Mouse (Mus musculus): ENCODE measurements around the gene Dmgdh. TPM values are rescaled to one million over a fixed set of nuclear protein-coding genes. Genes with fewer than 3 reads are reported as not detected.

Dmgdh gene
- polyA plus RNA-seq (2014; fragmentation: Nextera tagmentation; extraction: Ambion mirVana), result 0.24 and 0.46 TPM in 2 replicates

DNA sequence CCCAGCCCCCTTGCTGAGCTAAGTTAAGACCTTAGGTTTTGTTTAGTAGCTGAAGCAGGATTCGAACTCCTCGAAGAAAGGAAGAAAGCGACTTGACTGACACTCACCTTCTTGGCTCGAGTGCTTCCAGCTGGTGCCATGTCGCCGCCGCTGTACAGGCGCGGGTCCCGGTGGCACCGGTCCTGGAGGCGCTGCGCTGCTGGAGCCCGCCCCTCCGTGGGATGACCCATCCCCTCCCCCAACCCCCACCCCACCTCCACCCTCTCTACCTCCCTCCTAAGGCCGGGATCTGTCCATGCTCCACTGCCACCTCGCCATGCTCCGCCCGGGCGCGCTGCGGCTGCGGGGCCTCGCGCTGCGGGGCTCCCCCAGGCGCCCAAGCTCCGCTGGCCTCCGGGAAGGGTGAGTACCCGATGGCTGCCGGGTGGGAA, at the start of gene Dmgdh, which contains the start of gene Bhmt2:
Gene Dmgdh (plus strand): TSS at position 303 of the 431 bp plus-strand sequence.
Gene Bhmt2 (minus strand): TSS at position 172 of the 431 bp plus-strand sequence.
- Histone ChIP-seq H3K27ac (ENCODE audit: low read depth, low read length) (no peak within 1 kb of the TSS), H3K27me3 (ENCODE audit: control insufficient read depth, insufficient read depth, low read length) (peaks cover 7% of the 10 kb centered on the region), H3K36me3 (ENCODE audit: control insufficient read depth, insufficient read depth, low read length) (no peaks in the 10 kb centered on the region), H3K4me1 (ENCODE audit: control insufficient read depth, insufficient read depth, low read length) (no peaks in the 10 kb centered on the region), H3K4me3 (ENCODE audit: low read depth, low read length) (peak within 1 kb of the TSS; percentile 30), H3K9ac (ENCODE audit: low read depth, low read length) (no peak within 1 kb of the TSS), H3K4me2 (peak within 1 kb of the TSS; percentile 55), H3K9me3 (replicated peaks; ENCODE audit: control insufficient read depth, low read length) (no peaks in the 10 kb centered on the region)
- no peak for ATAC-seq (replicated peaks; ENCODE audit: insufficient number of reproducible peaks, low FRiP score, low TSS enrichment)
- WGBS (ENCODE audit: insufficient replicate concordance), result 4% methylated on average over 31 of the region's 31 CpGs

GRCm38 (mm10) chr13:93628861-93629260, 45.4 kb upstream of the Dmgdh start:
- H3K4me2 ChIP-seq, result no peak overlapping the region
- H3K27me3 ChIP-seq (ENCODE audit: control insufficient read depth, insufficient read depth, low read length), result no peaks in the 10 kb centered on the region
- WGBS (ENCODE audit: insufficient replicate concordance), result 34% methylated on average over 6 of the region's 6 CpGs
- H3K4me1 ChIP-seq (ENCODE audit: control insufficient read depth, insufficient read depth, low read length), result no peaks in the 10 kb centered on the region
- ATAC-seq (replicated peaks; ENCODE audit: insufficient number of reproducible peaks, low FRiP score, low TSS enrichment), result no peak
- H3K36me3 ChIP-seq (ENCODE audit: control insufficient read depth, insufficient read depth, low read length), result no peaks in the 10 kb centered on the region
- no peak overlapping the region for H3K4me3 ChIP-seq (ENCODE audit: low read depth, low read length)
- H3K27ac ChIP-seq (ENCODE audit: low read depth, low read length), result no peak overlapping the region
- no peaks in the 10 kb centered on the region for H3K9me3 ChIP-seq (replicated peaks; ENCODE audit: control insufficient read depth, low read length)
- H3K9ac ChIP-seq (ENCODE audit: low read depth, low read length), result no peak overlapping the region

DNA sequence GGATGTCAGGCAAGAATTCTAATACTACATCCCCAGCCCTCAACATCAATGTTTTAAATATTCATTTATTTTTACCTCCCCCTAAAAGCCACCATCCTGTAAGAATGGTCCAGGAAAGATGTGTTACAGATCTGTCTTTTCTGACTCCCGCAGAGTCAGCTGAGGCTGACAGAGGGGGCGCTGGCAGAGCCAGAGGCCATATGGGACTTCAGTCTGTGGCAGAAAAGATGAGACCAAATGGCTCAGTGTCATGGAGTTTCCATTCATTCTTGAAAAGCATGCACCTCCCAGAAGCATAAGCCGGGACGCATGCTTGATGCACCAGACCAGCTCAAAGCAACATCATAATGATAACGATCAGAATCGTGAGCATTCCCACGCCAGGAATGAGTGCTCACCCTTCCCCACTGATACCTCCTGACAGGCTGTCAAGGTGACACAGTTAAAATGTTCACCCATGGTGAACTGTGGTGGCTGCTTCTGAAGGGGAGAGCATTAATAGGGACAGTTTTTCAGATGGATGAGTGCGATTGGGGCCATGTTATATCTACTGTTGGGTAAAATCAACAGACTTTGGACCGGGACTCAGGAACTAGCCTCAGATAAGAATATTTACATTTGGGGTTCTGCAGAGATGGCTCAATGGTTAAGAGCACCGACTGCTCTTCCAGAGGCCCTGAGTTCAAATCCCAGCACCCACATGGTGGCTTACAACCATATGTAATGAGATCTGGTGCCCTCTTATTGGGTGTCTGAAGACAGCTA, 43.1 kb upstream of the Dmgdh start:
- Histone ChIP-seq H3K27me3 (ENCODE audit: control insufficient read depth, insufficient read depth, low read length) (no peaks in the 10 kb centered on the region), H3K4me2 (no peak overlapping the region), H3K4me1 (ENCODE audit: control insufficient read depth, insufficient read depth, low read length) (no peaks in the 10 kb centered on the region), H3K9ac (ENCODE audit: low read depth, low read length) (no peak overlapping the region), H3K4me3 (ENCODE audit: low read depth, low read length) (no peak overlapping the region), H3K9me3 (replicated peaks; ENCODE audit: control insufficient read depth, low read length) (no peaks in the 10 kb centered on the region), H3K36me3 (ENCODE audit: control insufficient read depth, insufficient read depth, low read length) (no peaks in the 10 kb centered on the region), H3K27ac (ENCODE audit: low read depth, low read length) (no peak overlapping the region)
- no peak for ATAC-seq (replicated peaks; ENCODE audit: insufficient number of reproducible peaks, low FRiP score, low TSS enrichment)
- WGBS (ENCODE audit: insufficient replicate concordance), result 71% methylated on average over 10 of the region's 10 CpGs

GRCm38 (mm10) chr13:93632927-93633326, 41.3 kb upstream of the Dmgdh start:
- 80% methylated on average over 5 of the region's 5 CpGs for WGBS (ENCODE audit: insufficient replicate concordance)
- no peaks in the 10 kb centered on the region; the same call in 1 of the 2 replicates for H3K4me1 ChIP-seq (ENCODE audit: control insufficient read depth, insufficient read depth, low read length)
- H3K27me3 ChIP-seq (ENCODE audit: control insufficient read depth, insufficient read depth, low read length), result no peaks in the 10 kb centered on the region
- no peaks in the 10 kb centered on the region for H3K9me3 ChIP-seq (replicated peaks; ENCODE audit: control insufficient read depth, low read length)
- no peak overlapping the region for H3K4me3 ChIP-seq (ENCODE audit: low read depth, low read length)
- H3K9ac ChIP-seq (ENCODE audit: low read depth, low read length), result no peak overlapping the region
- no peak for ATAC-seq (replicated peaks; ENCODE audit: insufficient number of reproducible peaks, low FRiP score, low TSS enrichment)
- H3K27ac ChIP-seq (ENCODE audit: low read depth, low read length), result no peak overlapping the region
- H3K36me3 ChIP-seq (ENCODE audit: control insufficient read depth, insufficient read depth, low read length), result no peaks in the 10 kb centered on the region
- H3K4me2 ChIP-seq, result no peak overlapping the region

DNA sequence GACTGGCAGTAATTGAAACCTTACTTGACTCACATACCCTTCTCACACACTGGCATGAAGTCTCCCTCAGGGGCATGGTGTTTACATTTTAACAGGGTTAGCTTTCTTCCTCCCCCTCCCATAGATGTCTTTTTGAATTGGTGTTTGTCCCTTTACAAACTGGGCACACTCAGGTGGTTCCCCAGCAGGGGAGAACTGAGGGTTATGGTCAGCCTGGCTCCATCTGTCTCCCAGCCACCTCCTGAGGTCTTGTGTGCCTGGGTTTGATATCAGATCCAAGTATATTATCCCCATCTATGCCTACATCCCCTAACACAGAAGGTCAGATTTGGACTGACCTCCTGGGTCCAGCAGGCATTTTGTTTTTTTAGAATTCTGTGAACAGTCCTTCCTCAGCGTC, 37.7 kb upstream of the Dmgdh start:
- no peaks in the 10 kb centered on the region for H3K27me3 ChIP-seq (ENCODE audit: control insufficient read depth, insufficient read depth, low read length)
- no peak overlapping the region for H3K4me2 ChIP-seq
- H3K4me1 ChIP-seq (ENCODE audit: control insufficient read depth, insufficient read depth, low read length), result no peaks in the 10 kb centered on the region; the same call in 1 of the 2 replicates
- no peaks in the 10 kb centered on the region for H3K9me3 ChIP-seq (replicated peaks; ENCODE audit: control insufficient read depth, low read length)
- no peak for ATAC-seq (replicated peaks; ENCODE audit: insufficient number of reproducible peaks, low FRiP score, low TSS enrichment)
- H3K27ac ChIP-seq (ENCODE audit: low read depth, low read length), result no peak overlapping the region
- no peak overlapping the region for H3K4me3 ChIP-seq (ENCODE audit: low read depth, low read length)
- H3K9ac ChIP-seq (ENCODE audit: low read depth, low read length), result no peak overlapping the region
- 79% methylated on average over 1 of the region's 1 CpGs for WGBS (ENCODE audit: insufficient replicate concordance)
- H3K36me3 ChIP-seq (ENCODE audit: control insufficient read depth, insufficient read depth, low read length), result no peaks in the 10 kb centered on the region

DNA sequence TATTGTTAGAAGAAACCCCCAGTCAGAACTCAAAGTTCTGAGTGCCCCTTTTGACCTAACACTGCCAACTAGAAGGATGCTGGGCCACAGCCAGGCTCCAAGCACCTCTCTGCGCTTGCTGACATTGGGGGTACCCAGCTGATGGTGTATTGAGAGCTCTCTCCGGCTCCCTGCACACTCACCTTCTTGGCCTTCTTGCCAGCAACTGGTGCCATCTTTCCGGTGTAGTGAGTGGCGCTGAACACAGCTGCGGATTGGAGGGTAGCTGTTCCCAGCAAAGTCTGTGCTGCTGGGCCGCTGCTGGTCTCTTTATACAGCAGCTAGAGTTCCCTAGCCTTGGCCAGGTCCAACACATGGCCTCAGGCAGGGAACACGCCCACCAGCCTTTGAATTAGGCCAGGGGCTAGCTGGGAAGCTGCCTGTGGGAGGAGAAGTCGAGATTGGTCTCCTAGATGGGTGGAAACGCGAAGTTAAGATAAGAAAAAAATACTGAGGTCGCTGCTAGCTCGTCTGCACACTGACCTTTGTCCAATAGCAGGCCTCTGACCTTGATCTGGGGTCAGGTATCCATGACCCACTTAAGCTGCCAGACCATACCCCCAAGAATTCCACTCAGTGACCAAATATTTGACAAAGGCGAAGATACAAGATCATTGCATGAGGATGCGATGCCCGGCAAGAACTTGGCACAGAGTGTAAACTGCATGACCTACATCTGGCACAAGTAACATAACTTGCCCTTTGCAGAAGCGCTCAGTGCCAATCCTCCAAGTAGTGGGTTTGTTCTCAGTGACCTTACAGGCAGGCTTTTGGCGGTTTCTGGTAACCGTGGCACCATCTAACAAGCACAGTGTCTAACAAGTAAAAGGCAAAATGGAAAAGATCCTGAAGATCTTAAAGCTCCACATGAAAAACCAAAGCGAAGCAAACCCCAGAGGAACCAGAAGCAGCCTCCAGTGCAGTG, 36.7 kb upstream of the Dmgdh start, which contains the start of gene Bhmt:
Gene Bhmt (minus strand): TSS at position 680 of the 964 bp plus-strand sequence.
- WGBS (ENCODE audit: insufficient replicate concordance), result 59% methylated on average over 19 of the region's 19 CpGs
- no peak for ATAC-seq (replicated peaks; ENCODE audit: insufficient number of reproducible peaks, low FRiP score, low TSS enrichment)
- Histone ChIP-seq H3K4me2 (no peak within 1 kb of the TSS), H3K27ac (ENCODE audit: low read depth, low read length) (no peak within 1 kb of the TSS), H3K36me3 (ENCODE audit: control insufficient read depth, insufficient read depth, low read length) (no peaks in the 10 kb centered on the region), H3K9ac (ENCODE audit: low read depth, low read length) (no peak within 1 kb of the TSS), H3K27me3 (ENCODE audit: control insufficient read depth, insufficient read depth, low read length) (no peaks in the 10 kb centered on the region), H3K9me3 (replicated peaks; ENCODE audit: control insufficient read depth, low read length) (no peaks in the 10 kb centered on the region), H3K4me1 (ENCODE audit: control insufficient read depth, insufficient read depth, low read length) (no peaks in the 10 kb centered on the region; the same call in 1 of the 2 replicates), H3K4me3 (ENCODE audit: low read depth, low read length) (no peak within 1 kb of the TSS)

- Histone ChIP-seq H3K4me3 (ENCODE audit: low read depth, low read length) (no peak overlapping the region), H3K9me3 (replicated peaks; ENCODE audit: control insufficient read depth, low read length) (no peaks in the 10 kb centered on the region), H3K9ac (ENCODE audit: low read depth, low read length) (no peak overlapping the region), H3K27ac (ENCODE audit: low read depth, low read length) (no peak overlapping the region), H3K27me3 (ENCODE audit: control insufficient read depth, insufficient read depth, low read length) (no peaks in the 10 kb centered on the region), H3K36me3 (ENCODE audit: control insufficient read depth, insufficient read depth, low read length) (no peaks in the 10 kb centered on the region), H3K4me1 (ENCODE audit: control insufficient read depth, insufficient read depth, low read length) (no peaks in the 10 kb centered on the region; the same call in 1 of the 2 replicates), H3K4me2 (no peak overlapping the region)
- ATAC-seq (replicated peaks; ENCODE audit: insufficient number of reproducible peaks, low FRiP score, low TSS enrichment), result no peak
- WGBS (ENCODE audit: insufficient replicate concordance), result 59% methylated on average over 4 of the region's 4 CpGs
Observed at GRCm38 (mm10) chr13:93639636-93640035, 34.6 kb upstream of the Dmgdh start.

DNA sequence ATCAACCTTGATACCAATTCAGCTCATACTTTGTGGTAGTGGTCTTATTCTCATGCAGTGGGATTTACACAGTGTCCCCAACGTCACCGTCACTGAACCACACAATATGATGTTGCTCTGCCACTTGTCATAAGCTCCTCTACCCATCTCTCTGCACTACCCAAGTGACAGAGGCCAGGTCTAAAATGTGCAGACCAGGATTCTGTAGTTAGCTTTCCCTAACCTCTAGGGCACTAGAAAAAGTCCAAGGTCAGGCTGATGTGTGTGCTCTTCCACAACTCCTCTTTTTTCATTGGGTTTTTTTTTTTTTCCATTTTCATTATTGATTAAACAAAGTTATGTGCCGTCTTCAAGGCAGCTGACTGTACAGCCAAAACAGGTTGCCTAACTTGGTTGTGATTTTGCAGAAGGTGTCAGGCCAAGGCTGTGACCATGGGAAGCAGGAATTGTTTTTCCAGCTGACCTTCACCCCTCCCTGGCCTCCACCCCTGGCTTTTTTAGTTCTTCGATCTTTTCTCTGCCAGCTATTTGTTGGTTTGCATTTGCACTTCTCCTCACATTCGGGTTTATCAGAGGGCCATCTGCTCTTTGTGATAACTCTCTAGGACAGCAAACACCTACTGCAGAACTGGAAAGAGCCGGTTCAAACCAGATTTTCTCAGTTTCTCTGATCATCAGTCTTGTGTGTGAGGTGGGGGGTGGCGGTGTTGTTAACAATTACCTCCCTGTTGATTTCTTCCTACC, 25.7 kb upstream of the Dmgdh start:
- Histone ChIP-seq H3K4me1 (ENCODE audit: control insufficient read depth, insufficient read depth, low read length) (no peaks in the 10 kb centered on the region), H3K4me2 (no peak overlapping the region), H3K4me3 (ENCODE audit: low read depth, low read length) (no peak overlapping the region), H3K9ac (ENCODE audit: low read depth, low read length) (no peak overlapping the region), H3K9me3 (replicated peaks; ENCODE audit: control insufficient read depth, low read length) (no peaks in the 10 kb centered on the region), H3K27ac (ENCODE audit: low read depth, low read length) (no peak overlapping the region), H3K27me3 (ENCODE audit: control insufficient read depth, insufficient read depth, low read length) (no peaks in the 10 kb centered on the region), H3K36me3 (ENCODE audit: control insufficient read depth, insufficient read depth, low read length) (no peaks in the 10 kb centered on the region)
- WGBS (ENCODE audit: insufficient replicate concordance), result 58% methylated on average over 7 of the region's 7 CpGs
- no peak for ATAC-seq (replicated peaks; ENCODE audit: insufficient number of reproducible peaks, low FRiP score, low TSS enrichment)

Measured in heart, embryonic 11.5 days (tissue).